Mouse (Mus musculus) midbrain, embryonic 10.5 days (tissue): ENCODE measurements around the gene Prkca. TPM values are rescaled to one million over a fixed set of nuclear protein-coding genes. Genes with fewer than 3 reads are reported as not detected.
A peak's percentile ranks its signal among the peaks of the same experiment; 100 is the strongest.
"Not testable (repeated sequence)": the region's sequence is repeated elsewhere in the genome, so short reads cannot be mapped to it uniquely, and the experiment has no call there.

Experiments
- DNase-seq: peaks from one replicate; pipeline ENCODE4 v3.0.0-alpha.2; 2017; ENCODE audit warnings: low spot score
- H3K27ac ChIP-seq: fragments of 300-500 bp; sonication (generic); replicated peaks from 2 replicates; pipeline ENCODE4 v1.5.1; 2016; ENCODE audit warnings: mild to moderate bottlenecking
- H3K27me3 ChIP-seq: fragments of 300-500 bp; sonication (generic); 2 replicates; pipeline ENCODE4 v1.6.1; 2016; ENCODE audit warnings: low read depth, mild to moderate bottlenecking; ENCODE audit not compliant: poor library complexity, severe bottlenecking
- H3K36me3 ChIP-seq: fragments of 300-500 bp; sonication (generic); 2 replicates; pipeline ENCODE4 v1.6.1; 2016; ENCODE audit warnings: mild to moderate bottlenecking, moderate library complexity
- H3K4me1 ChIP-seq: fragments of 300-500 bp; sonication (generic); 2 replicates; pipeline ENCODE4 v1.6.1; 2016
- H3K4me3 ChIP-seq: fragments of 300-500 bp; sonication (generic); 2 replicates; pipeline ENCODE4 v1.5.1; 2016; ENCODE audit warnings: mild to moderate bottlenecking, moderate library complexity
- H3K9me3 ChIP-seq: fragments of 300-500 bp; sonication (generic); replicated peaks from 2 replicates; pipeline ENCODE4 v1.6.1; 2016; ENCODE audit warnings: mild to moderate bottlenecking
- WGBS: fragments of 180-500 bp; shearing (Covaris S2); methylation state at CpG from one replicate; pipeline ENCODE4 v1.1.7; 2016; 5-methylcytosine and 5-hydroxymethylcytosine counted together
- polyA plus RNA-seq: library from polyadenylated mRNA; unstranded; fragments of >200 nt; fragmentation: Nextera tagmentation; extraction: Ambion mirVana; gene quantifications from 2 replicates; pipeline ENCODE4 v1.2.1, GENCODE M21; 2016

Gene Prkca
- polyA plus RNA-seq, 1 experiment from 2014 or later = 2.5 TPM

GRCm38 (mm10) chr11:108118221-108118620 lies 225.5 kb downstream of the Prkca start:
- Histone ChIP-seq H3K4me1 (no peaks in the 10 kb centered on the region), H3K9me3 (no peaks in the 10 kb centered on the region), H3K27ac (no peak overlapping the region), H3K4me3 (no peak overlapping the region), H3K27me3 (no peaks in the 10 kb centered on the region), H3K36me3 (no peaks in the 10 kb centered on the region)
- DNase-seq = no peak
- 94% methylated on average over 5 of the region's 5 CpGs for WGBS

GRCm38 (mm10) chr11:108117360-108118050 lies 226.2 kb downstream of the Prkca start:
- H3K36me3 ChIP-seq = no peaks in the 10 kb centered on the region
- H3K4me3 ChIP-seq = no peak overlapping the region
- no peaks in the 10 kb centered on the region for H3K9me3 ChIP-seq
- no peaks in the 10 kb centered on the region for H3K27me3 ChIP-seq
- H3K4me1 ChIP-seq = no peaks in the 10 kb centered on the region
- no peak for DNase-seq
- no peak overlapping the region for H3K27ac ChIP-seq
- WGBS = 89% methylated on average over 10 of the region's 10 CpGs

GRCm38 (mm10) chr11:108114091-108114490 lies 229.6 kb downstream of the Prkca start:
- WGBS = 86% methylated on average over 3 of the region's 3 CpGs
- Histone ChIP-seq H3K27me3 (no peaks in the 10 kb centered on the region), H3K4me1 (no peaks in the 10 kb centered on the region), H3K36me3 (no peaks in the 10 kb centered on the region), H3K27ac (no peak overlapping the region), H3K4me3 (no peak overlapping the region), H3K9me3 (no peaks in the 10 kb centered on the region)
- DNase-seq = no peak

- no peak overlapping the region for H3K27ac ChIP-seq
- no peaks in the 10 kb centered on the region for H3K4me1 ChIP-seq
- H3K9me3 ChIP-seq = no peaks in the 10 kb centered on the region
- WGBS = 73% methylated on average over 3 of the region's 3 CpGs
- no peak for DNase-seq
- H3K4me3 ChIP-seq = no peak overlapping the region
- no peaks in the 10 kb centered on the region for H3K36me3 ChIP-seq
- no peaks in the 10 kb centered on the region for H3K27me3 ChIP-seq
Observed at GRCm38 (mm10) chr11:108112437-108112836, 231.3 kb downstream of the Prkca start.

GRCm38 (mm10) chr11:108104085-108104484 lies 239.6 kb downstream of the Prkca start:
- Histone ChIP-seq H3K36me3 (no peaks in the 10 kb centered on the region), H3K27ac (no peak overlapping the region), H3K27me3 (no peaks in the 10 kb centered on the region), H3K9me3 (no peaks in the 10 kb centered on the region), H3K4me1 (no peaks in the 10 kb centered on the region), H3K4me3 (no peak overlapping the region)
- DNase-seq = no peak
- 96% methylated on average over 6 of the region's 6 CpGs for WGBS

- no peaks in the 10 kb centered on the region for H3K27me3 ChIP-seq
- DNase-seq = no peak
- no peaks in the 10 kb centered on the region for H3K4me1 ChIP-seq
- no peaks in the 10 kb centered on the region for H3K36me3 ChIP-seq
- H3K27ac ChIP-seq = no peak overlapping the region
- WGBS = 82% methylated on average over 8 of the region's 8 CpGs
- no peak overlapping the region for H3K4me3 ChIP-seq
- H3K9me3 ChIP-seq = no peaks in the 10 kb centered on the region
Observed at GRCm38 (mm10) chr11:108101280-108101950, 242.3 kb downstream of the Prkca start.

- no peak for DNase-seq
- H3K27ac ChIP-seq = no peak overlapping the region
- H3K4me3 ChIP-seq = no peak overlapping the region
- no peaks in the 10 kb centered on the region for H3K36me3 ChIP-seq
- H3K27me3 ChIP-seq = no peaks in the 10 kb centered on the region
- no peaks in the 10 kb centered on the region for H3K4me1 ChIP-seq
- 94% methylated on average over 7 of the region's 7 CpGs for WGBS
- no peaks in the 10 kb centered on the region for H3K9me3 ChIP-seq
Observed at GRCm38 (mm10) chr11:108098306-108098705, 245.4 kb downstream of the Prkca start.

- no peaks in the 10 kb centered on the region for H3K27me3 ChIP-seq
- DNase-seq = no peak
- H3K36me3 ChIP-seq = no peaks in the 10 kb centered on the region
- WGBS = 92% methylated on average over 5 of the region's 5 CpGs
- no peak overlapping the region for H3K27ac ChIP-seq
- peaks cover 13% of the 10 kb centered on the region for H3K4me1 ChIP-seq
- H3K4me3 ChIP-seq = no peak overlapping the region
- H3K9me3 ChIP-seq = no peaks in the 10 kb centered on the region
Observed at GRCm38 (mm10) chr11:108094796-108095195, 248.9 kb downstream of the Prkca start.

GRCm38 (mm10) chr11:108093248-108093647 lies 250.5 kb downstream of the Prkca start:
- no peak for DNase-seq
- no peak overlapping the region for H3K27ac ChIP-seq
- H3K4me3 ChIP-seq = no peak overlapping the region
- H3K27me3 ChIP-seq = no peaks in the 10 kb centered on the region
- 87% methylated on average over 4 of the region's 4 CpGs for WGBS
- no peaks in the 10 kb centered on the region for H3K9me3 ChIP-seq
- H3K36me3 ChIP-seq = no peaks in the 10 kb centered on the region
- peaks cover 13% of the 10 kb centered on the region for H3K4me1 ChIP-seq

- WGBS = 93% methylated on average over 3 of the region's 3 CpGs
- peaks cover 13% of the 10 kb centered on the region for H3K4me1 ChIP-seq
Observed at GRCm38 (mm10) chr11:108091238-108091637, 252.5 kb downstream of the Prkca start.

GRCm38 (mm10) chr11:108090706-108091105 lies 253.0 kb downstream of the Prkca start:
- 27% methylated on average over 8 of the region's 8 CpGs for WGBS
- H3K9me3 ChIP-seq = no peaks in the 10 kb centered on the region
- no peak overlapping the region for H3K4me3 ChIP-seq
- peaks cover 13% of the 10 kb centered on the region for H3K4me1 ChIP-seq
- DNase-seq = peak; percentile 45
- 0 out of 2 replicates have a peak overlapping the region, but pooled peaks have one; percentile 28 for H3K27ac ChIP-seq
- no peaks in the 10 kb centered on the region for H3K27me3 ChIP-seq
- no peaks in the 10 kb centered on the region for H3K36me3 ChIP-seq

More at GRCm38 (mm10) chr11:108091238-108091637, 252.5 kb downstream of the Prkca start:
- Histone ChIP-seq H3K27ac (no peak overlapping the region), H3K4me3 (no peak overlapping the region), H3K9me3 (no peaks in the 10 kb centered on the region), H3K27me3 (no peaks in the 10 kb centered on the region), H3K36me3 (no peaks in the 10 kb centered on the region)
- no peak for DNase-seq

- H3K27ac ChIP-seq = no peak overlapping the region
- H3K4me1 ChIP-seq = peaks cover 13% of the 10 kb centered on the region
- H3K27me3 ChIP-seq = no peaks in the 10 kb centered on the region
- no peaks in the 10 kb centered on the region for H3K36me3 ChIP-seq
- no peaks in the 10 kb centered on the region for H3K9me3 ChIP-seq
- no peak overlapping the region for H3K4me3 ChIP-seq
- WGBS = 92% methylated on average over 5 of the region's 5 CpGs
- DNase-seq = no peak
Observed at GRCm38 (mm10) chr11:108088063-108088462, 255.7 kb downstream of the Prkca start.

GRCm38 (mm10) chr11:108087105-108087700 lies 256.5 kb downstream of the Prkca start:
- DNase-seq, H3K27ac ChIP-seq, H3K36me3 ChIP-seq, H3K9me3 ChIP-seq, H3K4me3 ChIP-seq, H3K27me3 ChIP-seq: not testable (repeated sequence)
- 89% methylated on average over 1 of the region's 1 CpGs for WGBS
- peaks cover 13% of the 10 kb centered on the region for H3K4me1 ChIP-seq
